Mouse (Mus musculus) forebrain, embryonic 11.5 days (tissue): ENCODE results near the gene Ptpn13. TPM values are rescaled to one million over a fixed set of nuclear protein-coding genes. Genes with fewer than 3 reads are reported as not detected.

Source experiments
- ATAC-seq: fragments of 200-750 bp; cut with Nextera tagmentation; replicated peaks from 2 replicates; pipeline ENCODE4 v1.8.0; 2017; ENCODE audit warnings: moderate TSS enrichment; ENCODE audit not compliant: low FRiP score
- DNase-seq: peaks from one replicate; pipeline ENCODE4 v3.0.0-alpha.2; 2017; ENCODE audit warnings: low spot score
- H3K27ac ChIP-seq: fragments of 300-500 bp; sonication (generic); 2 replicates; pipeline ENCODE4 v1.5.1; 2014; ENCODE audit warnings: low read depth, low read length
- H3K27me3 ChIP-seq: fragments of 300-500 bp; sonication (generic); 2 replicates; pipeline ENCODE4 v1.6.1; 2014; ENCODE audit warnings: mild to moderate bottlenecking, low read length, mixed read lengths; ENCODE audit not compliant: control insufficient read depth, insufficient read depth
- H3K36me3 ChIP-seq: fragments of 300-500 bp; sonication (generic); 2 replicates; pipeline ENCODE4 v1.6.1; 2014; ENCODE audit warnings: mild to moderate bottlenecking, low read length, moderate library complexity, mixed read lengths; ENCODE audit not compliant: control insufficient read depth, insufficient read depth
- H3K4me1 ChIP-seq: fragments of 300-500 bp; sonication (generic); replicated peaks from 2 replicates; pipeline ENCODE4 v1.6.1; 2014; ENCODE audit warnings: low read length, mixed read lengths; ENCODE audit not compliant: control insufficient read depth, insufficient read depth
- H3K4me2 ChIP-seq: fragments of 300-500 bp; sonication (generic); 2 replicates; pipeline ENCODE4 v1.6.1; 2014; ENCODE audit warnings: low read depth, mild to moderate bottlenecking, low read length, moderate library complexity, mixed read lengths; ENCODE audit not compliant: severe bottlenecking
- H3K4me3 ChIP-seq: fragments of 300-500 bp; sonication (generic); 2 replicates; pipeline ENCODE4 v1.5.1; 2014; ENCODE audit warnings: low read depth, low read length
- H3K9ac ChIP-seq: fragments of 300-500 bp; sonication (generic); 2 replicates; pipeline ENCODE4 v1.6.1; 2014; ENCODE audit warnings: low read length
- H3K9me3 ChIP-seq: fragments of 300-500 bp; sonication (generic); 2 replicates; pipeline ENCODE4 v1.6.1; 2016; ENCODE audit warnings: low read length, mixed read lengths; ENCODE audit not compliant: control insufficient read depth
- WGBS: fragments of 180-500 bp; shearing (Covaris S2); extraction: QIAGEN DNeasy Blood & Tissue Kit; methylation state at CpG from one replicate; pipeline ENCODE4 v1.1.7; 2014; 5-methylcytosine and 5-hydroxymethylcytosine counted together
- polyA plus RNA-seq: library from polyadenylated mRNA; unstranded; fragments of >200 nt; fragmentation: Nextera tagmentation; extraction: Ambion mirVana; gene quantifications from 2 replicates; pipeline ENCODE4 v1.2.1, GENCODE M21; 2014

Ptpn13 gene
- polyA plus RNA-seq, 1 experiment from 2014 or later = 20.3 TPM

GRCm38 (mm10) chr5:103541542-103541941 is 116.5 kb downstream of the Ptpn13 start:
- Histone ChIP-seq H3K4me1 (no peaks in the 10 kb centered on the region), H3K9ac (no peak overlapping the region), H3K4me2 (no peak overlapping the region), H3K36me3 (no peaks in the 10 kb centered on the region; the same call in 1 of the 2 replicates), H3K27ac (no peak overlapping the region), H3K4me3 (no peak overlapping the region), H3K27me3 (no peaks in the 10 kb centered on the region), H3K9me3 (no peaks in the 10 kb centered on the region)
- ATAC-seq (no peak), DNase-seq (no peak)
- 96% methylated on average over 11 of the region's 11 CpGs for WGBS

GRCm38 (mm10) chr5:103545381-103546000 is 120.5 kb downstream of the Ptpn13 start:
- no peak for ATAC-seq
- Histone ChIP-seq H3K9ac (no peak overlapping the region), H3K36me3 (no peaks in the 10 kb centered on the region; the same call in 1 of the 2 replicates), H3K9me3 (no peaks in the 10 kb centered on the region), H3K27ac (no peak overlapping the region), H3K4me2 (no peak overlapping the region), H3K4me3 (no peak overlapping the region), H3K27me3 (no peaks in the 10 kb centered on the region), H3K4me1 (no peaks in the 10 kb centered on the region)
- WGBS = 91% methylated on average over 20 of the region's 20 CpGs
- DNase-seq = no peak

GRCm38 (mm10) chr5:103554769-103555168 is 129.8 kb downstream of the Ptpn13 start:
- no peak overlapping the region for H3K27ac ChIP-seq
- H3K27me3 ChIP-seq = no peaks in the 10 kb centered on the region
- H3K36me3 ChIP-seq = peaks cover 5% of the 10 kb centered on the region; the same call in 1 of the 2 replicates
- no peaks in the 10 kb centered on the region for H3K4me1 ChIP-seq
- no peak for ATAC-seq
- H3K4me2 ChIP-seq = no peak overlapping the region
- no peak overlapping the region for H3K9ac ChIP-seq
- H3K4me3 ChIP-seq = no peak overlapping the region
- no peak for DNase-seq
- no peaks in the 10 kb centered on the region for H3K9me3 ChIP-seq
- WGBS = 93% methylated on average over 16 of the region's 16 CpGs

GRCm38 (mm10) chr5:103560546-103560945 is 135.6 kb downstream of the Ptpn13 start:
- peaks cover 5% of the 10 kb centered on the region; the same call in 1 of the 2 replicates for H3K36me3 ChIP-seq
- no peak for ATAC-seq
- H3K9ac ChIP-seq = no peak overlapping the region
- H3K4me2 ChIP-seq = no peak overlapping the region
- H3K4me1 ChIP-seq = no peaks in the 10 kb centered on the region
- DNase-seq = no peak
- no peaks in the 10 kb centered on the region for H3K9me3 ChIP-seq
- WGBS = 94% methylated on average over 9 of the region's 9 CpGs
- H3K27me3 ChIP-seq = no peaks in the 10 kb centered on the region
- H3K27ac ChIP-seq = no peak overlapping the region
- no peak overlapping the region for H3K4me3 ChIP-seq

- no peak for ATAC-seq
- Histone ChIP-seq H3K27ac (no peak overlapping the region), H3K9ac (no peak overlapping the region), H3K27me3 (no peaks in the 10 kb centered on the region), H3K36me3 (no peaks in the 10 kb centered on the region; the same call in 1 of the 2 replicates), H3K4me3 (no peak overlapping the region), H3K4me2 (no peak overlapping the region), H3K9me3 (no peaks in the 10 kb centered on the region), H3K4me1 (no peaks in the 10 kb centered on the region)
- no peak for DNase-seq
- 95% methylated on average over 4 of the region's 4 CpGs for WGBS
These were observed 143.0 kb downstream of the Ptpn13 start for GRCm38 (mm10) chr5:103568034-103568433.

GRCm38 (mm10) chr5:103569446-103569845 is 144.5 kb downstream of the Ptpn13 start:
- WGBS = 93% methylated on average over 9 of the region's 9 CpGs
- Histone ChIP-seq H3K9ac (no peak overlapping the region), H3K27ac (no peak overlapping the region), H3K36me3 (no peaks in the 10 kb centered on the region; the same call in 1 of the 2 replicates), H3K9me3 (no peaks in the 10 kb centered on the region), H3K4me1 (no peaks in the 10 kb centered on the region), H3K4me3 (no peak overlapping the region), H3K27me3 (no peaks in the 10 kb centered on the region), H3K4me2 (no peak overlapping the region)
- DNase-seq (no peak), ATAC-seq (no peak)

GRCm38 (mm10) chr5:103579680-103580420 is 154.9 kb downstream of the Ptpn13 start:
- Histone ChIP-seq H3K4me2 (no peak overlapping the region), H3K9me3 (no peaks in the 10 kb centered on the region), H3K27me3 (no peaks in the 10 kb centered on the region), H3K4me3 (no peak overlapping the region), H3K36me3 (no peaks in the 10 kb centered on the region; the same call in 1 of the 2 replicates), H3K4me1 (no peaks in the 10 kb centered on the region), H3K27ac (no peak overlapping the region), H3K9ac (no peak overlapping the region)
- DNase-seq (no peak), ATAC-seq (no peak)
- WGBS = 83% methylated on average over 11 of the region's 11 CpGs

GRCm38 (mm10) chr5:103587219-103587618 is 162.2 kb downstream of the Ptpn13 start:
- H3K4me2 ChIP-seq = no peak overlapping the region
- no peak overlapping the region for H3K9ac ChIP-seq
- no peaks in the 10 kb centered on the region for H3K4me1 ChIP-seq
- DNase-seq = peak; percentile 58
- no peak overlapping the region for H3K4me3 ChIP-seq
- H3K27ac ChIP-seq = no peak overlapping the region
- WGBS = 85% methylated on average over 7 of the region's 7 CpGs
- no peaks in the 10 kb centered on the region for H3K27me3 ChIP-seq
- H3K9me3 ChIP-seq = no peaks in the 10 kb centered on the region
- ATAC-seq = no peak
- H3K36me3 ChIP-seq = no peaks in the 10 kb centered on the region; the same call in 1 of the 2 replicates
